Mouse (Mus musculus): ENCODE measurements around the gene Tmem117.

- TF ChIP-seq GATA1 (IDR thresholded peaks at IDR 0.05; ENCODE audit: borderline replicate concordance, low read length) (no peak), FLI1 (IDR thresholded peaks at IDR 0.05; ENCODE audit: low read length) (no peak)
Observed at GRCm38 (mm10) chr15:94687176-94687575, 58.1 kb downstream of the Tmem117 start.
